Mouse (Mus musculus) erythroblast, adult 5-6 weeks (primary cell): Measurements from ENCODE around the gene Ppp2r3a. TPM values are rescaled to one million over a fixed set of nuclear protein-coding genes. Genes with fewer than 3 reads are reported as not detected.

Experiments used
- ATAC-seq: replicated peaks from 2 replicates; pipeline ENCODE4 v1.8.0; 2016; ENCODE audit warnings: moderate number of reproducible peaks, mild to moderate bottlenecking, moderate TSS enrichment, inconsistent platforms; ENCODE audit not compliant: poor library complexity, low FRiP score, severe bottlenecking
- total RNA-seq, 2 experiments: library from RNA; stranded (forward) in 1 of 2; stranded (reverse) in 1 of 2; fragments of 150-400 nt in 1 of 2; fragments of 200-764, 138-1000 nt in 1 of 2; gene quantifications; 2 replicates each; pipeline versions ENCODE4 v1.2.3 to v1.2.4; 2015 to 2017; ENCODE audit warnings: low replicate concordance in 2 of 2

Gene Ppp2r3a
- total RNA-seq, 2 experiments from 2014 or later, result 0.09 to 0.58 TPM

GRCm38 (mm10) chr9:101180234-101180633 lies 71.4 kb downstream of the Ppp2r3a start:
- no peak for ATAC-seq

GRCm38 (mm10) chr9:101160627-101161026 lies 91.0 kb downstream of the Ppp2r3a start:
- ATAC-seq, result no peak

DNA sequence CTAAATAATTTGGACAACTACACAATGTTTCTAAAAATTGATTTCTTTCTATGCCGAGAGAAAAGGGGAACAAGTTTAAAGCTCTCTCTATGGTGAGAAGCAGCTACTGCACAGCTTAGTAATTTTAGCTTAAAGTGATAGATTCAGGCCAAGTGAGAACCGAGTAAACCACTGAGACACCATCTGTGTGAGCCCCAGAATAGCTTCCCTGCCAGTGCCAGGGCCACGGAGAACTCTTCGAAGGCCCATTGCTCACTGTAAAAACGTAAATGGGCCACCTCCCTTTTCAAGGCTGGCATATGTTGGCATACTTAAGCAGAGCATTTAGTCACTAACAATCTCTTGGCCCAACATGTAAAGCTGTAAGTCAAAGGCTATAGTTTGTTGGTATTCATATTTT lies 91.5 kb downstream of the Ppp2r3a start:
- ATAC-seq, result no peak

DNA sequence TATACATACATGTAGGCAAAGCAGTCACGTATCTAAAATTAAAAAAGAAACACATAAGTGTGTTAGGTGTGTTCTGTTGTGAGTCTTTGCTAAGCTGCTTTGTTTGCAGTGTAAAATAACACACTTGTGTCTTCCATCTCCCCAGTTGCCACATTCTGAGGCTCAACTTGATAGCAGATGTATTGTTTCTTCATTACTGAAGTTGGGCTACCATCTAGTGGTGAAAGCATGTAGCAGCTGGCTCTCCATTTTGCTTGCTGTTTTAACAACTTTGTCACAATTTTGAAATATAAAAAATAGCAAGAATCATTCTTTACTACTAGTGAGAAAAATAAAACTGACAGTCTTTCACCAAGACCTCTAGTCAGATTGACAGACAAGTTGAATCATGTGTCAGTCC lies 92.2 kb downstream of the Ppp2r3a start:
- ATAC-seq, result no peak

- no peak for ATAC-seq
Observed at GRCm38 (mm10) chr9:101152872-101153271, 98.7 kb downstream of the Ppp2r3a start.

- ATAC-seq, result no peak
Observed at GRCm38 (mm10) chr9:101143635-101144034, 108.0 kb downstream of the Ppp2r3a start.

- peak; percentile 53; the same call in 1 of the 2 replicates for ATAC-seq
Observed at GRCm38 (mm10) chr9:101114182-101114884, 137.3 kb downstream of the Ppp2r3a start.

- ATAC-seq, result no peak
Observed at GRCm38 (mm10) chr9:101113317-101113716, 138.3 kb downstream of the Ppp2r3a start.

GRCm38 (mm10) chr9:101110013-101110412 lies 141.6 kb downstream of the Ppp2r3a start:
- no peak for ATAC-seq

GRCm38 (mm10) chr9:101107386-101107785 lies 144.2 kb downstream of the Ppp2r3a start:
- ATAC-seq, result no peak

GRCm38 (mm10) chr9:101105735-101106134 lies 145.9 kb downstream of the Ppp2r3a start:
- no peak for ATAC-seq

- ATAC-seq, result no peak
Observed at GRCm38 (mm10) chr9:101104931-101105330, 146.7 kb downstream of the Ppp2r3a start.

DNA sequence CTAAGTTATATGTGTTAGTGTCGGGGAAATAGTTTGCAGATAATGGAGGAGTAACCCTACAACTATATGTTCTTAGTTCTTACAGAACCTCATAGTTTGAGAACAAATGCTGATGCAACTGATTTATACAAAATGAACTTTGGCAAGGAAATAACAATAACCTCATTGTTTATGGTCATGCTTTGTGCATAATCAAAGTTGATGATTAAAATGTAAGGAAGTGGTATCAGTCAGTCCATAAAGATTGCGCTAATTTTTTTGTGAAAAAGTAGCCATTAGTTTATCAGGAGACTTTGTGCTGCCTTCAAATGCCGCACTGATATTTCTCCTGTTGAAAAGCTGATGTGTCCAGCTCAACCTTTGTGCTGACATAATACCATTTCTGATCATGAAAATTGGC lies 149.3 kb downstream of the Ppp2r3a start:
- ATAC-seq, result no peak

DNA sequence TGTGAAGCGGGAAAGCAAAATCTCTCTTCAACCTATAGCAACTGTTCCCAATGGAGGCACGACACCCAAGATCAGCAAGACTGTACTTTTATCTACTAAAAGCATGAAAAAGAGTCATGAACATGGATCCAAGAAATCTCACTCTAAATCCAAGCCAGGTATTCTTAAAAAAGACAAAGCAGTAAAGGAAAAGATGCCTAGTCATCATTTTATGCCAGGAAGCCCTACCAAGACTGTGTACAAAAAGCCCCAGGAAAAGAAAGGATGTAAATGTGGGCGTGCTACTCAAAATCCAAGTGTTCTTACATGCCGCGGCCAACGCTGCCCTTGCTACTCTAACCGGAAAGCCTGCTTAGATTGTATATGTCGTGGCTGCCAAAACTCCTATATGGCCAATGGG lies 150.0 kb downstream of the Ppp2r3a start:
- ATAC-seq, result no peak

DNA sequence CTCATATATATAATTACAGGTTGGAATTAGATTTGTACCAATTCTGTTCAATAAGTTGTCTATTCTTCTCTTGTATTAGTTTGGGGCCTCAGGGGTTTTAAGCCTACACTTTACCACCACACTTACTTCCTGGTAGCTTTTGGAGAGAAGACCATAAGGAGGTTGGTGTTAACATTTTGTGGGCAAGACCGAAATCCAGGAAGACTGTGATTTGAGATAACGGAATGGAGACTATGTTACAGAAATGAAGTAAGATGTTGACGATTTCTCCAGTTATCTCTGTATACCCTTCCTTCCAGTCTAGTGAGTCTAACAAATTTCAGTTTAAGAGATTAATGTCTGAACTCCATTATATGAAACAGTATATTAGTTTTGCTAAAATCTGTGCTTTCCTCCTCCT lies 151.4 kb downstream of the Ppp2r3a start:
- no peak for ATAC-seq

GRCm38 (mm10) chr9:101099445-101099844 lies 152.2 kb downstream of the Ppp2r3a start:
- no peak for ATAC-seq

- ATAC-seq, result peak; percentile 66; the same call in 1 of the 2 replicates
Observed at GRCm38 (mm10) chr9:101097542-101097941, 154.1 kb downstream of the Ppp2r3a start.

DNA sequence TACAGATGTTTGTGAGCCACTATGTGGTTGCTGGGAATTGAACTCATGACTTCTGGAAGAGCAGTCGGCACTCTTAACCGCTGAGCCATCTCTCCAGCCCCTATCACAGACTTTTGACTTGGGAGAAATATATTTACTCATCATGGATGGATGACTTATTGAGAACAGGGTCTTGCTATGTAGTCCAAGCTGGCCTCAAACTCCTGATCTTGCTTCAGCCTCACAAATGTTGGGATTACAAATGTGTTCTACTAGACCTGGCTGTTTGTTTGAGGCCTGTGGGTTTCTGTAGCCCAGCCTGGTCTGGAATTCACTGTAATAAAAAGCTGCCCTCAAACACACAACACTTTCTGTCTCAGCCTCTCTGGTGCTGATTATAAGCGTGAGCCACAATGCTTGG lies 155.1 kb downstream of the Ppp2r3a start:
- no peak for ATAC-seq

DNA sequence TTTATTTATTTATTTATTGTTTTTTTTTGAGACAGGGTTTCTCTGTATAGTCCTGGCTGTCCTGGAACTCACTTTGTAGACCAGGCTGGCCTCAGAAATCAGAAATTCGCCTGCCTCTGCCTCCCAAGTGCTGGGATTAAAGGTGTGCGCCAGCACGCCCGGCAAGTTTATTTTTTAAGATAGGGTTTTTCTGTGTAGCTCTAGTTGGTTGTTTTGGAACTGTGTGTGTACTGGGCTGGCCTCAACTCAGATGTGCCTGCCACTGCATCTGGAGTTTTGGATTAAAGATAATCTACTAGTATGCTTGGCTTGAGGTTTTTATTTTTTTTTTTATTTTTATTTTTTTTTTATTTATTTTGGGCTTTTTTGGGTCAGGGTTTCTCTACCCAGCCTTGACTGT lies 156.2 kb downstream of the Ppp2r3a start:
- ATAC-seq, result no peak

DNA sequence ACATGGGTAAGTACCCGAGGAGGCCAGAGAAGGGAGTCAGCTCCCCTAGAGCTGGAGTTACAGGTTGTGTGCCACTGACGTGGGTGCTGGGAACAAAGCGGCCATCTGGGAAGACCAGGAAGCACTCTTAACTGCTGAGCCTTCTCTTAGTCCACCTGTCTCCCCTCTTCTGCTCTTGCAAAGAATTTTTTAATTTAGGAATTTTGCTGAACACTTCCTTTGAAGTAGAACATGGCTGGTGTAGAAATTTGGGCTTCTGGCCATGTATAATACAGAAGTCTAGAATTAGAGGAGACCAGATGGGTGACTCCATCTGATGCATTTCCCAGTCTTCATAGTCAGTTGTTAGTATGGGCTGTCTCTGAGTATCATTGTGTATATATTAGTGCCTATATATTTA lies 167.9 kb downstream of the Ppp2r3a start:
- ATAC-seq, result no peak

DNA sequence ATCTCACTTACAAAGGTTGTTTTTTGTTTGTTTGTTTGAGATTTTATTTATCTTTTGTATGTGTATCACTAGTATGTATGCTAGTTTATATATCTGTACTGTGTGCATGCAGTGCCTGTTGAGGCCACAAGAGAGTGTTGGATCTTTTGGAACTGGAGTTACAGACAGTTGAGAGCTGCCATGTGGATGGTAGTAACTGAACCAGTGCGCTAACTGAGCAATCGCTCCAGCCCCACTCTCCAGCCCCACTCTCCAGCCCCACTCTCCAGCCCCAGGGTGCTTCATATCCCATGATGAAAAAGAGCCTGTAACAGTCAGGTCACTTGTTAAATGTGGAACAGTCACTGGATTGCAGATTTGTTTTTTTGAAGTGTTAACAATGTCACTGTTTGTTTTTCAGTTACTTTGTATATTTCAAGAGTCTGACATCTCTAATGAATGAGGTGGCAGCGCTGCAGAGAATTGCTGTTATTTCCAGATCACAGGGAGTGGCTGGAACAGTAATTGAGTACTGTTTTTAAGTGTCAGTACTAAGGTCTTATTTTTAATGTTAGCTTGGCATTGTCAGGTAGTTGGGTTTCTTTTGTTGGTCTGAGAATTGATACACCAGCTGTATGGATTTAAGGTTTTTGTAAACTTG lies 171.4 kb downstream of the Ppp2r3a start:
- ATAC-seq, result no peak

DNA sequence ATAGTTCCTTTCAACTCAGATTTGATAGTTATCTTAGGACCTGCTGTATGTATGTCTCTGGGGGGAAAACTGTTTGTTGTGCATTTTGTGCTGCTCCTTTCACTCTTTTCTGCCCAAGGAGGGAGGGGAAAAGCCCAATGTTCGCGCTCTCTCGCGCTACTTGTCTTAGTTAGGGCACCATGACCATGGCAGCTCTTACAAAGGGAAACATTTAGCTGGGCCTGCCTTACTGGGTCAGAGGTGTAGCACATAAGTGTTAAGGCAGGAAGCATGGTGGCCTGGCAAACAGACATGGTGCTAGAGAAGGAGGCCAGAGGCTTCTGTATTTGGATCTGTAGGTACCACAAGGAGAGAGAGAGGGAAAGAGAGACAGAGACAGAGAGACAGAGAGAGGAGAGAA lies 173.0 kb downstream of the Ppp2r3a start:
- no peak for ATAC-seq
